Mouse (Mus musculus) spleen, adult 2 months (tissue): ENCODE results near the gene Gm27021.

Source experiments
- CTCF ChIP-seq: fragments of 200-500 bp; IDR thresholded peaks from 2 replicates; pipeline ENCODE4 v1.5.1; 2011; ENCODE audit warnings: mild to moderate bottlenecking, inconsistent platforms; ENCODE audit not compliant: insufficient read depth, insufficient read length, insufficient replicate concordance; ENCODE audit errors: extremely low read depth
- POLR2A ChIP-seq: fragments of 200-500 bp; IDR thresholded peaks from 2 replicates; pipeline ENCODE4 v1.6.1; 2011; ENCODE audit warnings: low read depth, low read length, inconsistent platforms

DNA sequence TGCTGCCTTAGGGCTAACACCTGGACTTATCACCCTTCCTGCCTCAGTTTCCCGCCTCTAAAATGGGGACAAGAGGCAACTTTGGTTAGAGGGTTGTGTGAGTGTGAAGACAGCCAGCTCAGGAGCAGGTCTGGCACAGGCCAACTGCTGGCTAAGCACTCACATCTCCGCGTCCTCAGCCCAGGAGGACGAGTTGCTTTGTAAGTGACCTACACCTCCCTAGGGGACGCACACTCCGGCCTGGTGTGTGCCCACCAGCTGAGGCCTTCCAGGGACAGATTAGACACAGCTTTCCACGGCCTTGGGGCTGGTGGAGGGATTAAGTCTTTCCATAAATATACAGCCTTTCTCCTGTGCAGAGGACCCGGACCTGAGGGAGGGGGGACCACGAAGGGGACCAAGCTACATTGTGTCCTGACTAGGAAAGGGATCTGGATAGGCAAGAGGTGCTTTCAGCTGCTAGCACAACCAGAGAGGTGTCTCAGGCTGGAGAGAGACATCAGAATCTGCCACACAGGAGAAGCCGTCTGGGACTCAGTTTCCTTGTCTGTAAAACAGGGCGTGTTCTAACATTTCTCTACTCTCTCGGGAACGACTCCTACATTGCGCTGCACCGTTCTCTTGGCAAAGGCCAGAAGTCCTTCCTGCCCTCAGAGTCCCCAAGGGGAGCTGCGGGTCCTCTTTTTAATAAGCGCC lies 34.8 kb downstream of the Gm27021 start:
- TF ChIP-seq CTCF (no peak), POLR2A (no peak)
